Mouse (Mus musculus) embryo, embryonic 11 days (tissue): Measurements from ENCODE around the gene B230118H07Rik.

Source experiments
- DNase-seq: peaks from one replicate; pipeline ENCODE4 v3.0.0-alpha.2; 2015

The B230118H07Rik gene

GRCm38 (mm10) chr2:101649114-101649671 is at the start of gene B230118H07Rik, which contains the start of gene Rag1:
Gene B230118H07Rik, minus strand, starts transcription at chr2:101649532.
Gene Rag1, minus strand, starts transcription at chr2:101649501.
- peak; percentile 11 for DNase-seq

- no peak for DNase-seq
These were observed 46.3 kb upstream of the B230118H07Rik start for GRCm38 (mm10) chr2:101695584-101695983.

- peak; percentile 37 for DNase-seq
These were observed 44.4 kb upstream of the B230118H07Rik start for GRCm38 (mm10) chr2:101693577-101694215.

- DNase-seq = no peak
These were observed 43.7 kb upstream of the B230118H07Rik start for GRCm38 (mm10) chr2:101693043-101693442.

- DNase-seq = no peak
These were observed 41.0 kb upstream of the B230118H07Rik start for GRCm38 (mm10) chr2:101690252-101690827.

- no peak for DNase-seq
These were observed 38.7 kb upstream of the B230118H07Rik start for GRCm38 (mm10) chr2:101688011-101688410.

GRCm38 (mm10) chr2:101684421-101684820 is 35.1 kb upstream of the B230118H07Rik start:
- DNase-seq = no peak

GRCm38 (mm10) chr2:101679164-101679784 is 29.9 kb upstream of the B230118H07Rik start:
- DNase-seq = peak; percentile 46

GRCm38 (mm10) chr2:101678236-101679021 is 29.1 kb upstream of the B230118H07Rik start, which contains the start of gene Traf6:
Gene Traf6, plus strand, starts transcription at chr2:101678429.
- DNase-seq = peak; percentile 92

GRCm38 (mm10) chr2:101673547-101673946 is 24.2 kb upstream of the B230118H07Rik start:
- no peak for DNase-seq

GRCm38 (mm10) chr2:101668751-101669150 is 19.4 kb upstream of the B230118H07Rik start:
- DNase-seq = no peak

- no peak for DNase-seq
These were observed 16.4 kb upstream of the B230118H07Rik start for GRCm38 (mm10) chr2:101665703-101666092.

- DNase-seq = peak; percentile 85
These were observed 15.8 kb upstream of the B230118H07Rik start for GRCm38 (mm10) chr2:101665058-101665702.

GRCm38 (mm10) chr2:101660536-101660935 is 11.2 kb upstream of the B230118H07Rik start:
- DNase-seq = no peak

- DNase-seq = peak; percentile 90
These were observed 3.7 kb upstream of the B230118H07Rik start for GRCm38 (mm10) chr2:101652921-101653597.

GRCm38 (mm10) chr2:101652204-101652920 is 3.0 kb upstream of the B230118H07Rik start:
- no peak for DNase-seq

- no peak for DNase-seq
These were observed 1.1 kb upstream of the B230118H07Rik start for GRCm38 (mm10) chr2:101650446-101650845.

- DNase-seq = no peak
These were observed 971 bp downstream of the B230118H07Rik start for GRCm38 (mm10) chr2:101648361-101648760.

- no peak for DNase-seq
These were observed 3.5 kb downstream of the B230118H07Rik start for GRCm38 (mm10) chr2:101645841-101646240.

- no peak for DNase-seq
These were observed 9.4 kb downstream of the B230118H07Rik start for GRCm38 (mm10) chr2:101639840-101640350.
